Mouse (Mus musculus) liver, embryonic 14.5 days (tissue): ENCODE results near the gene Fmo1.

Experiments
- CTCF ChIP-seq: IDR thresholded peaks from 2 replicates; pipeline ENCODE4 v1.5.1; 2016; ENCODE audit warnings: antibody characterized with exemption, low read depth, control low read depth
- EP300 ChIP-seq: IDR thresholded peaks from 2 replicates; pipeline ENCODE4 v1.6.1; 2016; ENCODE audit warnings: antibody characterized with exemption, low read depth

GRCm38 (mm10) chr1:162814932-162815331 is 51.5 kb downstream of the Fmo1 start:
- TF ChIP-seq CTCF (no peak), EP300 (no peak)
